Mouse (Mus musculus) layer of hippocampus, postnatal 25 days (tissue): ENCODE results near the gene Rflna. TPM values are rescaled to one million over a fixed set of nuclear protein-coding genes. Genes with fewer than 3 reads are reported as not detected.

Experiments
- DNase-seq, 2 experiments: peaks; one replicate each; pipeline ENCODE4 v3.0.0; 2022; ENCODE audit warnings: mixed read lengths in 2 of 2, low spot score in 1 of 2; ENCODE audit errors: extremely low spot score in 1 of 2
- total RNA-seq, 2 experiments: library from RNA; stranded (reverse); gene quantifications; 2 replicates each; pipeline ENCODE4 v1.2.3; 2021

Rflna gene
- total RNA-seq, 2 experiments from 2014 or later: 0.37 to 0.80 TPM

DNA sequence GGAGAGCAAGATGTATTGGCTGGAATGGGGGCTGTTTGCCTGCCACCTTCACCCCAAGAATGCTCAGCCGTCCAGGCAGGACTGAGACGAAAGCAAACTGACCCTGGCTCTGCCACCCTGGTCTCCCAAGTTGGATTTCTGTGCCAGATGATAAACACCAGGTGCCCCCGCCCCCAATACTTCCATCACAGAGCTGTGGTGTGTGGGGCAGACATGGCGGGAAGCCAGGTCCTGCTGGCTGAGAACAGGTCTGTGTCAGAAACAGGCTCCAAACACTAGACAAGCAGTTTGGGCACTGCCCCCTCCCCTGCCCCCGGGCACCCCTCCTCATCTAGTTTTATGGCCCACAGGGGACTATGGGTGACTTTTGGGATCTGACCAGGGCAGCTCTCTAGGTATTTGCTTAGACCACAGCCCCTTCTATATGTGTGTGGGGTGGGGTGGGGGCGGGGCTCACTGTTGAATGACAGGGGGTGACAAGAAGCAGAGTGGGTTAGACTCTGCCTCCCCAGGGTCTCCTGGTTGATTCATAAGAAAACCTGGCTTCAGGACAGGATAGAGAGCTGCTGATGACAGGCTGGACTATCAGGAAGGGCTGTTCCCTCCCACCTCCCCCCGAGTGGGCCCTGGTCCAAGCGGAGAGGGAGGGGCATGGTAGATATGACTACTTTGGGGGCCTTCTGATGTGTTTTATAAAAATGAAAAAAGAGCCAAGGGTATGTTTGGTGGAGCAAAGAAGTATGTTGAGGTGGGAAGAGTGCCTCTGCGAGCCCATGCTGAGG is 3.0 kb downstream of the Rflna start:
- DNase-seq: peak in 1 of 2 experiments; percentile 9

DNA sequence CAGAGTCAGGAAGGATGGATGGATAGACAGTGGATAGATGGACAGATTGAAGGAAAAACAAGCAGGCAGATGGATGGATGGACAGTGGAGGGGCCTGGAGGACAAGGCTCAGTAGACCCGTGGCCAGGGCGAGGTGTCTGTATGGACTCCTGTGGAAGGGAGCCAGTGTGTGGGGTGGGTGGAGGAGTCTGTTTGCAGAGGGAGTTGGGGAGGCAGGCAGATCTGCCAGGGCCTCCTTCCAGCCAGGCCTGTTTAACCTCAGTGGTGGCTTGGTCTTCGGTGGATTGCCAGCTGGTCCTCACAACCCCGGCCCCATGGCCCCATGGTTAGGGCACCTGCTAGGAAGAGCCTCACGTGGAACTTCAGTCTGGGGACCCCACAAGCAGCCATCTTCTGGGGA is 3.9 kb downstream of the Rflna start:
- peak in 1 of 2 experiments; percentile 8 for DNase-seq

DNA sequence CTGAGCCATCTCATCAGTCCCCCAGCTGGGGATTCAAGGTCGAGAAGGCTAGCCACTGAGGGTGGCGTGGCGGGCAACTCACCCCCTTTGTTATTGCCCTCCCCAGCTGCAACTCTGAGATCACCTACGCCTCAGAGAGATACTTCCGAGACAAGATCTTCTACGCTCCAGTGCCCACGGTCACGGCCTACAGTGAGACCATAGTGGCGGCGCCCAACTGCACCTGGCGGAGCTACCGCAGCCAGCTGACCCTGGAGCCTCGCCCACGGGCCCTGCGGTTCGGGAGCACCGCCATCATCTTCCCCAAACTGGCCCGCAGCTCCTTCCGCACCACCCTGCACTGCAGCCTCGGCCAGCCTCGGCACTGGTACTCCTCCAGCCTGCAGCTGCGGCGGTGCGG is 8.1 kb downstream of the Rflna start:
- DNase-seq: no peak

DNA sequence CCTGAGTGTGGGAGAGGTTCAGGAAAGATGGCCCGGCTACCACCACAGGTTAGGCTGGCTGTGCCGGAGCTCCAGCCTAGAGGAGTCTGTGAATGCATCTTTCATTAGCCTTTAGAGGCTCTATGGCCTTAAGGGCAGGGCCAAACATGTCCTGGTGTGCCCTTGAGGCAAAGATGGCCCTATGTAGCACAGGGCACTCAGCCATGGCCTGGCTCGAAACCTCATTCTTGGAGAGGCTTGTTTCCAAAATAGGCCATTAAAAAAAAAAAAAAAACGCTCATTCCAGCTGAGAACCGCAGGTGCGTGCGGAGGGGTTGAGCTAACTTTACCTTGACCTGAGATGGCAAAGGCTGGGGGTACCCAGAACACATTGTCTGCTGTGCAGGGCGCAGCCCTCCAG is 8.6 kb downstream of the Rflna start:
- no peak for DNase-seq

GRCm38 (mm10) chr5:125014497-125014896 is 11.5 kb downstream of the Rflna start:
- DNase-seq: peak; percentile 74 to 82

GRCm38 (mm10) chr5:125015066-125015465 is 12.0 kb downstream of the Rflna start:
- no peak for DNase-seq

DNA sequence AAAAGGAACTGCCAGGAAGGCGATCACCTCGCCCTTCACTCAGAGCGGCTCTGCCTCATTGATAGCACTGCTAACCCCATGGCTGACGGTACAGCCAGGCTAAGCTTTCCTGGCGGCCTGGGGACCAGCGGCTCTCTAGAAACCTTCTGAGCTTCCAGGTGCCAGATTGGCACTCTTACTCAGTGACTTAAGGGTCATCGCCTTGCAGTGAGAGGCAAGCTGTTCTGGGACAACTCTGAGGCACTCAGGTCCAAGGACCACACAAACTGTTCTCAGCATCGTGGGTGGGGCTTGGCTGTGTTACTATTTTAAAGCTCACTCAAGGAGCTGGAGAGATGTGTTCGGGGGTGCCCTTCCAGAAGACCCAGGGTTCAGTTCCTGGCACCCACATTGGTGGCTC is 12.6 kb downstream of the Rflna start:
- no peak for DNase-seq

- DNase-seq: no peak
Observed at GRCm38 (mm10) chr5:125016421-125017242, 13.6 kb downstream of the Rflna start.

- DNase-seq: no peak
Observed at GRCm38 (mm10) chr5:125017332-125017731, 14.3 kb downstream of the Rflna start.

DNA sequence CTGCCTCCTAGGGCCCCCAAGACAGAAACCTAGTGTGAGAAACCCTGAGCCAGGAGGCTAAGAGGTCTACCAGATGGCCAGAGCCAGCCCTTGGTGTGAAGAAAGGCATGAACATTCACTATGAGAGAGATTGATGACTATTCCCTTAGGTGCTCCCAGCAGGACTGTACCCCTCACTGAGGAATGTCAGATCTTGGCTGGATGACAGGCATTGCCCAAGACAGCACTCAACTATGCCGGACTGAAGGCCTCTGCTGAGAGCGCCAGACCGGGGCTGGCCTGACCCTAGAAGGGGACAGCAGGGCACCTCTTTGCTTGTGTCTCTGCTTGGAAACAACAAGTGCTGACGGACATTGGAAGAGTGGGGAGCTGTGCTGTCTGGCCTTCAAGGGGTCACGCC is 16.1 kb downstream of the Rflna start:
- DNase-seq: no peak

GRCm38 (mm10) chr5:125021298-125021697 is 18.3 kb downstream of the Rflna start:
- DNase-seq: no peak

DNA sequence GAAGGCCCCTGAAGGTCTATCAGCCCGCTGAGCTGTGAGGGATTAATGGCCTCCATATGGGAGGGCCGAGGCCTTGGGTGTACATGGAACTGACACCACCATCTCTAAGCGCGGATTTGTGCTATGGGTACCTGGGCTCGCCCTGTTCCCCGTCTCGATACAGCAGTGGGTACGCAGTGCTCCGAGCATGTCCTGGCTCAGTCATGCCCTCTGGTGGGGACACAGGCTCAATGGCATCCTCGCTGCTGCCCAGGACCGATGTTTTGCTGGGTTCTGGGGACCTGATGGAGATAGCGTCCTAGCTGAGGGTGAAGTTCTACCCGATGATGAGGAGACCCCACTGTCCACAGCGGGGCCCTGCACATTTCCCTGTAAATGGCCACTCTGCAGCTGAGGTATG is 21.0 kb downstream of the Rflna start:
- DNase-seq: peak in 1 of 2 experiments; percentile 53

DNA sequence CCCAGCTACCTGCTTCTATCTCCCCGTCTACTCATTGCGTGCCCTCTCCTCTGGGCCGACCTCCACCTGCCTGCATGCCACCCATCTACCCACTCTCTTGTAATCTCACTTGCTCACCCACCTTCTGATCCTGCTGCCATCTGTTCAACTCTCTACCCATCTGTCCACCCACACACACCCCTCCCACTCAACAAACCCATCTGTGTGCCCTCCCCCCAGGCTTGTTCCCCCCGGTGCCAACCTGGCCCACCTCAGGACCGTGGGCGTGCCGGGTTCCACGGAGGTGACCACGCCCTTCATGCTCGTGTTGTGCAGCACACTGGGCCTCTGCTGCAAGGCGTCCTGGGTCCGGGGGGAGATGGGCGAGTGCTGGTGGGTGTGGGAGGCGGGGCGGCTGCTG is 25.4 kb downstream of the Rflna start:
- DNase-seq: peak in 1 of 2 experiments; percentile 48

GRCm38 (mm10) chr5:125028911-125029310 is 25.9 kb downstream of the Rflna start:
- DNase-seq: no peak

DNA sequence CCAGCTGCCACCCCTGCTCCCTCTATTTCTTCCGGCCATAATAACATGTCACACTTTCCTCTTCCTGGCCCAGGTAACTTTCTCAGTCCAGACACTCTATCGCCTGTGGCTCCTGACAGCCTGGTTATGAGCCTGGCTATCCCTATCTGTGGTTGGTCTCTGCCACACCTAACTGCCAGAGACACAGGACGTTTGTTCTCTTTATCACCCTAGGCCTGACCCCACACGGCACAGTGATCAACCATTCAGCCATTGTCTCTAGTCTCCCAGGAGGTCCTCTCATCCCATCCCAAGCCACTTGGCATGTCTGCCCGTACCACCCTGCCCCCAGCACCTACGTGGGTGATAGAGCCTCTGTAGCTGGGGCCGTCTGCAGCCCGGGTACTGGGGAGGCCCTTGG is 33.5 kb downstream of the Rflna start:
- no peak for DNase-seq

- no peak for DNase-seq
Observed at GRCm38 (mm10) chr5:125039377-125040027, 36.5 kb downstream of the Rflna start.

- DNase-seq: peak in 1 of 2 experiments; percentile 37
Observed at GRCm38 (mm10) chr5:125040128-125040584, 37.1 kb downstream of the Rflna start.

DNA sequence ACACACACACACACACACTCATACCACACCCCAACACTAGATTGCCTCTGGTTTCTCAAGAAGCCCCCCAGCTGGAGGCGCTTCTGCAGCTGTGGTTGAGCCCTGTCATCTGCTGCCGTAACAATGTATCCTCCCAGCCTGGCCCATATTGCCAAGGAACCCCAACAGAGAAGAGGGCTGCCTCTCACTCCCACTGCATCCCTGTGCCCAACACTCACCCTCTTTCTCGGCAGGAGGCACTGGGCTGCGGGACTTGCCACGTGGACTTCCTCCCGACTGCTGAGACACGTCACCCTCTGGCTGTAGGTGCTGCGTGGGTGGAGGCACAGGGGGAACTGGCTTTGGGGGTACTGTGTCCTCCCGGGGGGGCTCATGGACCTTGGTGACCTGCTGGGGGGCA is 38.6 kb downstream of the Rflna start:
- DNase-seq: no peak

DNA sequence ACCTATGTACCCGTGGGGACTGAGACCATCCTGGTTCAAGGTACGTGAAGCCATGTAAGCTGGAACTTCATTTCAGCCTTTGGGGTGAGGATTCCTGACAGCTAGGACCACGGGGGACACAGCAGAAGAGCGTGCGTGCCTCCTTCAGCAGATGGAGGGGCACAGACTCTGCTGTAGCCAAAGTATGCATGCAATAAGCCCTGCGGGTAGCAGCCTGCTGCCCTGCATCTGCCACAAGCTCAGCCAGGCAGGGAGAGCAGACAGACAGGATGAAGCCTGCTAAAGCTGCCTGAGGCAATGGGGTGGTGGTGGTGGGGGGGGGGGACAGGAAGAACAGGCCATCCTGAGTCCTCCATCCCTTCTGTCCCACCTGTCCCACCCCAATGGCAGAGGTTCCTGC is 40.4 kb downstream of the Rflna start:
- no peak for DNase-seq

GRCm38 (mm10) chr5:125045202-125045601 is 42.2 kb downstream of the Rflna start:
- DNase-seq: no peak

DNA sequence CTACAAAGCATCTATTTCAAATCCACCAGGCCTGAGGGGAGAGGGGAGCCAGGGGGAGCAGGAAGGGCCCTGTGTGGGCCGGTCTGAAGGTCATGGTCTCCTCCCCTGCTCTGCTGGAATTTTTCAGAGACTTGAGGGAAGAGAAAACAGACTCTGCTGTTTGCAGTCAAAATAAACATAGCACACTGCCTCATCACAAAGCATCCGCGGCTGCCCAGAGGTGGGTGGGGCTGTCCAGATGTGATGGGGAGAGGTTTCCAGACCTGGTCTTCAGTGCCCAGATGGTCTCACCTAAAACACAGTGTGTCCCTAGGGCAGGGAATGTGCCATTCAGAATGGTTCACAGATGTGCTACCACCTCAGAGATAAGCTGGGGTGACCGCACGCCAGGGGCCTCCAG is 43.4 kb downstream of the Rflna start:
- DNase-seq: no peak
